Mouse (Mus musculus) midbrain, embryonic 15.5 days (tissue): Measurements from ENCODE around the gene Gtf2e1. TPM values are rescaled to one million over a fixed set of nuclear protein-coding genes. Genes with fewer than 3 reads are reported as not detected.
A peak's percentile ranks its signal among the peaks of the same experiment; 100 is the strongest.

Source experiments
- ATAC-seq: fragments of 200-750 bp; cut with Nextera tagmentation; replicated peaks from 2 replicates; pipeline ENCODE4 v1.8.0; 2017; ENCODE audit warnings: moderate TSS enrichment
- H3K27ac ChIP-seq: fragments of 300-500 bp; sonication (generic); 2 replicates; pipeline ENCODE4 v1.5.1; 2015; ENCODE audit warnings: mild to moderate bottlenecking, inconsistent platforms
- H3K27me3 ChIP-seq: fragments of 300-500 bp; sonication (generic); replicated peaks from 2 replicates; pipeline ENCODE4 v1.6.1; 2015; ENCODE audit warnings: inconsistent platforms
- H3K36me3 ChIP-seq: fragments of 300-500 bp; sonication (generic); replicated peaks from 2 replicates; pipeline ENCODE4 v1.6.1; 2015; ENCODE audit warnings: inconsistent platforms
- H3K4me1 ChIP-seq: fragments of 300-500 bp; sonication (generic); 2 replicates; pipeline ENCODE4 v1.6.1; 2015; ENCODE audit warnings: inconsistent platforms
- H3K4me2 ChIP-seq: fragments of 300-500 bp; sonication (generic); 2 replicates; pipeline ENCODE4 v1.6.1; 2015; ENCODE audit warnings: inconsistent platforms, mild to moderate bottlenecking, moderate library complexity
- H3K4me3 ChIP-seq: fragments of 300-500 bp; sonication (generic); 2 replicates; pipeline ENCODE4 v1.5.1; 2015; ENCODE audit warnings: mild to moderate bottlenecking, inconsistent platforms
- H3K9ac ChIP-seq: fragments of 300-500 bp; sonication (generic); 2 replicates; pipeline ENCODE4 v1.6.1; 2015; ENCODE audit warnings: mild to moderate bottlenecking, inconsistent platforms
- H3K9me3 ChIP-seq: fragments of 300-500 bp; sonication (generic); 2 replicates; pipeline ENCODE4 v1.6.1; 2016; ENCODE audit warnings: inconsistent platforms
- WGBS: fragments of 180-500 bp; shearing (Covaris S2); methylation state at CpG from one replicate; pipeline ENCODE4 v1.1.7; 2015; ENCODE audit warnings: mixed read lengths; 5-methylcytosine and 5-hydroxymethylcytosine counted together
- polyA plus RNA-seq: library from polyadenylated mRNA; unstranded; fragments of >200 nt; fragmentation: Nextera tagmentation; extraction: Ambion mirVana; gene quantifications from 2 replicates; pipeline ENCODE4 v1.2.1, GENCODE M21; 2015

Gene Gtf2e1
- polyA plus RNA-seq, 1 experiment from 2014 or later, result 32.4 TPM

- WGBS, result 90% methylated on average over 12 of the region's 12 CpGs
- Histone ChIP-seq H3K27ac (no peak overlapping the region), H3K4me2 (no peak overlapping the region)
Measured at GRCm38 (mm10) chr16:37572117-37572754, 32.6 kb upstream of the Gtf2e1 start.

GRCm38 (mm10) chr16:37571554-37571953 lies 32.0 kb upstream of the Gtf2e1 start:
- Histone ChIP-seq H3K27me3 (no peaks in the 10 kb centered on the region), H3K27ac (0 out of 2 replicates have a peak overlapping the region, but pooled peaks have one; percentile 9), H3K4me1 (peaks cover 9% of the 10 kb centered on the region), H3K36me3 (no peaks in the 10 kb centered on the region), H3K9me3 (no peaks in the 10 kb centered on the region), H3K9ac (no peak overlapping the region), H3K4me2 (no peak overlapping the region), H3K4me3 (no peak overlapping the region)
- ATAC-seq, result no peak
- WGBS, result 53% methylated on average over 3 of the region's 3 CpGs

More at GRCm38 (mm10) chr16:37572117-37572754, 32.6 kb upstream of the Gtf2e1 start:
- H3K9ac ChIP-seq, result no peak overlapping the region
- no peak overlapping the region for H3K4me3 ChIP-seq
- no peak for ATAC-seq
- no peaks in the 10 kb centered on the region for H3K9me3 ChIP-seq
- no peaks in the 10 kb centered on the region for H3K27me3 ChIP-seq
- peaks cover 5% of the 10 kb centered on the region for H3K4me1 ChIP-seq
- H3K36me3 ChIP-seq, result no peaks in the 10 kb centered on the region

GRCm38 (mm10) chr16:37567113-37568050 lies 27.8 kb upstream of the Gtf2e1 start:
- Histone ChIP-seq H3K9me3 (no peaks in the 10 kb centered on the region), H3K9ac (no peak overlapping the region), H3K4me2 (no peak overlapping the region), H3K36me3 (no peaks in the 10 kb centered on the region), H3K4me1 (peaks cover 12% of the 10 kb centered on the region), H3K4me3 (no peak overlapping the region), H3K27me3 (no peaks in the 10 kb centered on the region), H3K27ac (peak overlapping the region; percentile 22; the same call in 1 of the 2 replicates)
- WGBS, result 59% methylated on average over 12 of the region's 12 CpGs
- ATAC-seq, result 0 out of 2 replicates have a peak, but pooled peaks have one; percentile 51

- Histone ChIP-seq H3K4me2 (no peak overlapping the region), H3K9ac (no peak overlapping the region), H3K4me3 (no peak overlapping the region), H3K36me3 (no peaks in the 10 kb centered on the region), H3K9me3 (no peaks in the 10 kb centered on the region), H3K27me3 (no peaks in the 10 kb centered on the region), H3K4me1 (peaks cover 12% of the 10 kb centered on the region), H3K27ac (no peak overlapping the region)
- ATAC-seq, result no peak
- 45% methylated on average over 6 of the region's 6 CpGs for WGBS
Measured at GRCm38 (mm10) chr16:37566107-37566506, 26.5 kb upstream of the Gtf2e1 start.

- no peak for ATAC-seq
- Histone ChIP-seq H3K4me3 (no peak overlapping the region), H3K9ac (no peak overlapping the region), H3K4me1 (peaks cover 12% of the 10 kb centered on the region), H3K27ac (no peak overlapping the region), H3K36me3 (no peaks in the 10 kb centered on the region), H3K4me2 (no peak overlapping the region), H3K27me3 (no peaks in the 10 kb centered on the region), H3K9me3 (no peaks in the 10 kb centered on the region)
- WGBS, result 84% methylated on average over 1 of the region's 1 CpGs
Measured at GRCm38 (mm10) chr16:37565117-37565516, 25.5 kb upstream of the Gtf2e1 start.

- ATAC-seq, result no peak
- Histone ChIP-seq H3K36me3 (0 out of 2 replicates have a peak, but pooled peaks cover 4% of the 10 kb centered on the region), H3K4me1 (peaks cover 12% of the 10 kb centered on the region), H3K27me3 (no peaks in the 10 kb centered on the region), H3K4me3 (no peak overlapping the region), H3K9ac (no peak overlapping the region), H3K4me2 (no peak overlapping the region), H3K27ac (no peak overlapping the region), H3K9me3 (no peaks in the 10 kb centered on the region)
- WGBS, result 65% methylated on average over 5 of the region's 5 CpGs
Measured at GRCm38 (mm10) chr16:37562961-37563360, 23.4 kb upstream of the Gtf2e1 start.

GRCm38 (mm10) chr16:37562414-37562813 lies 22.8 kb upstream of the Gtf2e1 start:
- H3K9me3 ChIP-seq, result no peaks in the 10 kb centered on the region
- H3K27ac ChIP-seq, result no peak overlapping the region
- H3K27me3 ChIP-seq, result no peaks in the 10 kb centered on the region
- no peak overlapping the region for H3K4me3 ChIP-seq
- peaks cover 9% of the 10 kb centered on the region for H3K4me1 ChIP-seq
- H3K4me2 ChIP-seq, result no peak overlapping the region
- 31% methylated on average over 6 of the region's 6 CpGs for WGBS
- ATAC-seq, result no peak
- H3K9ac ChIP-seq, result no peak overlapping the region
- H3K36me3 ChIP-seq, result peaks cover 9% of the 10 kb centered on the region; the same call in 1 of the 2 replicates

- 97% methylated on average over 3 of the region's 3 CpGs for WGBS
- Histone ChIP-seq H3K4me3 (no peak overlapping the region), H3K27me3 (no peaks in the 10 kb centered on the region), H3K9me3 (no peaks in the 10 kb centered on the region), H3K9ac (no peak overlapping the region), H3K4me1 (no peaks in the 10 kb centered on the region), H3K4me2 (no peak overlapping the region), H3K36me3 (peaks cover 9% of the 10 kb centered on the region; the same call in 1 of the 2 replicates), H3K27ac (no peak overlapping the region)
- ATAC-seq, result no peak
Measured at GRCm38 (mm10) chr16:37552824-37553223, 13.2 kb upstream of the Gtf2e1 start.

- Histone ChIP-seq H3K4me2 (no peak overlapping the region), H3K9me3 (no peaks in the 10 kb centered on the region), H3K27ac (no peak overlapping the region), H3K27me3 (no peaks in the 10 kb centered on the region), H3K36me3 (no peaks in the 10 kb centered on the region), H3K4me3 (no peak overlapping the region), H3K4me1 (no peaks in the 10 kb centered on the region), H3K9ac (no peak overlapping the region)
- ATAC-seq, result no peak
- WGBS, result 93% methylated on average over 2 of the region's 2 CpGs
Measured at GRCm38 (mm10) chr16:37550981-37551380, 11.4 kb upstream of the Gtf2e1 start.

GRCm38 (mm10) chr16:37550266-37550665 lies 10.7 kb upstream of the Gtf2e1 start:
- Histone ChIP-seq H3K27me3 (no peaks in the 10 kb centered on the region), H3K36me3 (no peaks in the 10 kb centered on the region), H3K9me3 (no peaks in the 10 kb centered on the region), H3K27ac (no peak overlapping the region), H3K4me1 (no peaks in the 10 kb centered on the region), H3K4me2 (no peak overlapping the region), H3K9ac (no peak overlapping the region), H3K4me3 (no peak overlapping the region)
- 39% methylated on average over 3 of the region's 3 CpGs for WGBS
- ATAC-seq, result no peak

- Histone ChIP-seq H3K4me2 (no peak overlapping the region), H3K4me3 (no peak overlapping the region), H3K4me1 (no peaks in the 10 kb centered on the region), H3K27ac (no peak overlapping the region), H3K36me3 (no peaks in the 10 kb centered on the region), H3K9ac (no peak overlapping the region), H3K9me3 (no peaks in the 10 kb centered on the region), H3K27me3 (no peaks in the 10 kb centered on the region)
- 70% methylated on average over 5 of the region's 5 CpGs for WGBS
- no peak for ATAC-seq
Measured at GRCm38 (mm10) chr16:37546312-37546711, 6.7 kb upstream of the Gtf2e1 start.

- ATAC-seq, result no peak
- peak overlapping the region; percentile 69 for H3K4me2 ChIP-seq
- H3K27ac ChIP-seq, result no peak overlapping the region
- H3K36me3 ChIP-seq, result no peaks in the 10 kb centered on the region
- peaks cover 25% of the 10 kb centered on the region for H3K4me1 ChIP-seq
- no peaks in the 10 kb centered on the region for H3K27me3 ChIP-seq
- H3K9ac ChIP-seq, result no peak overlapping the region
- no peak overlapping the region for H3K4me3 ChIP-seq
- WGBS, result 85% methylated on average over 6 of the region's 6 CpGs
- H3K9me3 ChIP-seq, result no peaks in the 10 kb centered on the region
Measured at GRCm38 (mm10) chr16:37540776-37541175, 1.2 kb upstream of the Gtf2e1 start.
